Mouse (Mus musculus): ENCODE data around the gene Nr2f1. TPM values are rescaled to one million over a fixed set of nuclear protein-coding genes. Genes with fewer than 3 reads are reported as not detected.
A peak's percentile ranks its signal among the peaks of the same experiment; 100 is the strongest.
"Not testable (repeated sequence)": the region's sequence is repeated elsewhere in the genome, so short reads cannot be mapped to it uniquely, and the experiment has no call there.

The Nr2f1 gene
- 67.5 and 72.4 TPM in 2 replicates for polyA plus RNA-seq (2014; fragmentation: Nextera tagmentation; extraction: Ambion mirVana)

- DNase-seq: peak; percentile 49
- Histone ChIP-seq H3K9me3 (ENCODE audit: control insufficient read depth, low read length) (no peaks in the 10 kb centered on the region), H3K36me3 (ENCODE audit: control insufficient read depth, insufficient read depth, low read length) (peaks cover 8% of the 10 kb centered on the region), H3K4me2 (ENCODE audit: low read length) (peak within 1 kb of the TSS; percentile 82), H3K4me1 (ENCODE audit: control insufficient read depth, insufficient read depth, low read length) (no peaks in the 10 kb centered on the region; the same call in 1 of the 2 replicates), H3K27me3 (ENCODE audit: control insufficient read depth, insufficient read depth, low read length) (no peaks in the 10 kb centered on the region), H3K9ac (replicated peaks; ENCODE audit: low read length) (peak within 1 kb of the TSS; percentile 100), H3K4me3 (replicated peaks; ENCODE audit: low read depth, low read length) (peak within 1 kb of the TSS; percentile 87), H3K27ac (replicated peaks; ENCODE audit: low read depth, low read length) (peak within 1 kb of the TSS; percentile 100)
- ATAC-seq (ENCODE audit: low FRiP score, low TSS enrichment): no peak
- 0% methylated on average over 14 of the region's 14 CpGs for WGBS
Observed at GRCm38 (mm10) chr13:78199642-78200160, at the start of gene Nr2f1. Gene Nr2f1 (minus strand): TSS chr13:78199757.

- H3K9me3 ChIP-seq (ENCODE audit: control insufficient read depth, low read length): peaks cover 3% of the 10 kb centered on the region; the same call in 1 of the 2 replicates
- no peak overlapping the region for H3K9ac ChIP-seq (replicated peaks; ENCODE audit: low read length)
- no peak for DNase-seq
- no peaks in the 10 kb centered on the region for H3K4me1 ChIP-seq (ENCODE audit: control insufficient read depth, insufficient read depth, low read length)
- no peak overlapping the region for H3K4me2 ChIP-seq (ENCODE audit: low read length)
- no peak overlapping the region for H3K4me3 ChIP-seq (replicated peaks; ENCODE audit: low read depth, low read length)
- no peaks in the 10 kb centered on the region for H3K27me3 ChIP-seq (ENCODE audit: control insufficient read depth, insufficient read depth, low read length)
- no peak overlapping the region for H3K27ac ChIP-seq (replicated peaks; ENCODE audit: low read depth, low read length)
- WGBS: 91% methylated on average over 3 of the region's 3 CpGs
- H3K36me3 ChIP-seq (ENCODE audit: control insufficient read depth, insufficient read depth, low read length): no peaks in the 10 kb centered on the region
- no peak for ATAC-seq (ENCODE audit: low FRiP score, low TSS enrichment)
Observed at GRCm38 (mm10) chr13:78221680-78222079, 22.1 kb upstream of the Nr2f1 start.

- H3K4me3 ChIP-seq (replicated peaks; ENCODE audit: low read depth, low read length); H3K27ac ChIP-seq (replicated peaks; ENCODE audit: low read depth, low read length); ATAC-seq (ENCODE audit: low FRiP score, low TSS enrichment); H3K9ac ChIP-seq (replicated peaks; ENCODE audit: low read length); H3K36me3 ChIP-seq (ENCODE audit: control insufficient read depth, insufficient read depth, low read length); H3K27me3 ChIP-seq (ENCODE audit: control insufficient read depth, insufficient read depth, low read length); H3K9me3 ChIP-seq (ENCODE audit: control insufficient read depth, low read length); H3K4me1 ChIP-seq (ENCODE audit: control insufficient read depth, insufficient read depth, low read length); DNase-seq; H3K4me2 ChIP-seq (ENCODE audit: low read length): not testable (repeated sequence)
- WGBS: 94% methylated on average over 6 of the region's 6 CpGs
Observed at GRCm38 (mm10) chr13:78220238-78220637, 20.7 kb upstream of the Nr2f1 start.

- H3K36me3 ChIP-seq (ENCODE audit: control insufficient read depth, insufficient read depth, low read length): no peaks in the 10 kb centered on the region
- peaks cover 8% of the 10 kb centered on the region; the same call in 1 of the 2 replicates for H3K27me3 ChIP-seq (ENCODE audit: control insufficient read depth, insufficient read depth, low read length)
- no peak overlapping the region for H3K4me3 ChIP-seq (replicated peaks; ENCODE audit: low read depth, low read length)
- ATAC-seq (ENCODE audit: low FRiP score, low TSS enrichment) (no peak), DNase-seq (peak; percentile 29)
- H3K4me1 ChIP-seq (ENCODE audit: control insufficient read depth, insufficient read depth, low read length): peaks cover 7% of the 10 kb centered on the region
- H3K4me2 ChIP-seq (ENCODE audit: low read length): no peak overlapping the region
- 30% methylated on average over 2 of the region's 2 CpGs for WGBS
- no peaks in the 10 kb centered on the region; the same call in 1 of the 2 replicates for H3K9me3 ChIP-seq (ENCODE audit: control insufficient read depth, low read length)
- no peak overlapping the region for H3K27ac ChIP-seq (replicated peaks; ENCODE audit: low read depth, low read length)
- H3K9ac ChIP-seq (replicated peaks; ENCODE audit: low read length): no peak overlapping the region
Observed at GRCm38 (mm10) chr13:78215223-78215622, 15.7 kb upstream of the Nr2f1 start.

- Histone ChIP-seq H3K4me1 (ENCODE audit: control insufficient read depth, insufficient read depth, low read length) (peaks cover 25% of the 10 kb centered on the region), H3K27me3 (ENCODE audit: control insufficient read depth, insufficient read depth, low read length) (peaks cover 8% of the 10 kb centered on the region; the same call in 1 of the 2 replicates), H3K9me3 (ENCODE audit: control insufficient read depth, low read length) (no peaks in the 10 kb centered on the region), H3K36me3 (ENCODE audit: control insufficient read depth, insufficient read depth, low read length) (no peaks in the 10 kb centered on the region), H3K4me3 (replicated peaks; ENCODE audit: low read depth, low read length) (no peak overlapping the region), H3K9ac (replicated peaks; ENCODE audit: low read length) (no peak overlapping the region), H3K4me2 (ENCODE audit: low read length) (no peak overlapping the region), H3K27ac (replicated peaks; ENCODE audit: low read depth, low read length) (no peak overlapping the region)
- no peak for ATAC-seq (ENCODE audit: low FRiP score, low TSS enrichment)
- WGBS: 55% methylated on average over 2 of the region's 2 CpGs
- no peak for DNase-seq
Observed at GRCm38 (mm10) chr13:78213155-78213554, 13.6 kb upstream of the Nr2f1 start.

GRCm38 (mm10) chr13:78212111-78212510 lies 12.6 kb upstream of the Nr2f1 start:
- Histone ChIP-seq H3K9me3 (ENCODE audit: control insufficient read depth, low read length) (no peaks in the 10 kb centered on the region), H3K4me1 (ENCODE audit: control insufficient read depth, insufficient read depth, low read length) (peaks cover 34% of the 10 kb centered on the region), H3K9ac (replicated peaks; ENCODE audit: low read length) (no peak overlapping the region), H3K36me3 (ENCODE audit: control insufficient read depth, insufficient read depth, low read length) (no peaks in the 10 kb centered on the region), H3K27me3 (ENCODE audit: control insufficient read depth, insufficient read depth, low read length) (peaks cover 8% of the 10 kb centered on the region; the same call in 1 of the 2 replicates), H3K27ac (replicated peaks; ENCODE audit: low read depth, low read length) (no peak overlapping the region), H3K4me2 (ENCODE audit: low read length) (no peak overlapping the region), H3K4me3 (replicated peaks; ENCODE audit: low read depth, low read length) (no peak overlapping the region)
- DNase-seq (no peak), ATAC-seq (ENCODE audit: low FRiP score, low TSS enrichment) (no peak)
- WGBS: 46% methylated on average over 15 of the region's 15 CpGs

GRCm38 (mm10) chr13:78211231-78212010 lies 11.9 kb upstream of the Nr2f1 start:
- Histone ChIP-seq H3K4me3 (replicated peaks; ENCODE audit: low read depth, low read length) (peak overlapping the region; percentile 38; the same call in 1 of the 2 replicates), H3K9me3 (ENCODE audit: control insufficient read depth, low read length) (no peaks in the 10 kb centered on the region), H3K4me2 (ENCODE audit: low read length) (peak overlapping the region; percentile 72), H3K9ac (replicated peaks; ENCODE audit: low read length) (no peak overlapping the region), H3K36me3 (ENCODE audit: control insufficient read depth, insufficient read depth, low read length) (no peaks in the 10 kb centered on the region), H3K27me3 (ENCODE audit: control insufficient read depth, insufficient read depth, low read length) (peaks cover 8% of the 10 kb centered on the region; the same call in 1 of the 2 replicates), H3K4me1 (ENCODE audit: control insufficient read depth, insufficient read depth, low read length) (peaks cover 37% of the 10 kb centered on the region), H3K27ac (replicated peaks; ENCODE audit: low read depth, low read length) (no peak overlapping the region; the same call in 1 of the 2 replicates)
- WGBS: 35% methylated on average over 14 of the region's 14 CpGs
- ATAC-seq (ENCODE audit: low FRiP score, low TSS enrichment): no peak
- DNase-seq: peak; percentile 21

- ATAC-seq (ENCODE audit: low FRiP score, low TSS enrichment) (no peak; the same call in none of the 2 replicates), DNase-seq (peak; percentile 51)
- peak overlapping the region; percentile 72 for H3K4me2 ChIP-seq (ENCODE audit: low read length)
- peak overlapping the region; percentile 80 for H3K27ac ChIP-seq (replicated peaks; ENCODE audit: low read depth, low read length)
- no peaks in the 10 kb centered on the region for H3K9me3 ChIP-seq (ENCODE audit: control insufficient read depth, low read length)
- peaks cover 39% of the 10 kb centered on the region for H3K4me1 ChIP-seq (ENCODE audit: control insufficient read depth, insufficient read depth, low read length)
- peak overlapping the region; percentile 38 for H3K4me3 ChIP-seq (replicated peaks; ENCODE audit: low read depth, low read length)
- H3K27me3 ChIP-seq (ENCODE audit: control insufficient read depth, insufficient read depth, low read length): peaks cover 8% of the 10 kb centered on the region; the same call in 1 of the 2 replicates
- no peaks in the 10 kb centered on the region for H3K36me3 ChIP-seq (ENCODE audit: control insufficient read depth, insufficient read depth, low read length)
- peak overlapping the region; percentile 64 for H3K9ac ChIP-seq (replicated peaks; ENCODE audit: low read length)
- WGBS: 11% methylated on average over 13 of the region's 13 CpGs
Observed at GRCm38 (mm10) chr13:78210748-78211089, 11.2 kb upstream of the Nr2f1 start.
